Mouse (Mus musculus): ENCODE measurements around the gene Iqsec1. TPM values are rescaled to one million over a fixed set of nuclear protein-coding genes. Genes with fewer than 3 reads are reported as not detected.

The Iqsec1 gene
- total RNA-seq, 2 experiments from 2014 or later = 137 to 174 TPM

GRCm38 (mm10) chr6:90974279-90974678 lies 14.2 kb downstream of the Iqsec1 start:
- intact Hi-C loops (cut with DNase I) = no loop called here
- DNase-seq = no peak

GRCm38 (mm10) chr6:90969341-90969871 lies 19.1 kb downstream of the Iqsec1 start:
- intact Hi-C loops (cut with DNase I) = no loop called here
- DNase-seq = no peak

DNA sequence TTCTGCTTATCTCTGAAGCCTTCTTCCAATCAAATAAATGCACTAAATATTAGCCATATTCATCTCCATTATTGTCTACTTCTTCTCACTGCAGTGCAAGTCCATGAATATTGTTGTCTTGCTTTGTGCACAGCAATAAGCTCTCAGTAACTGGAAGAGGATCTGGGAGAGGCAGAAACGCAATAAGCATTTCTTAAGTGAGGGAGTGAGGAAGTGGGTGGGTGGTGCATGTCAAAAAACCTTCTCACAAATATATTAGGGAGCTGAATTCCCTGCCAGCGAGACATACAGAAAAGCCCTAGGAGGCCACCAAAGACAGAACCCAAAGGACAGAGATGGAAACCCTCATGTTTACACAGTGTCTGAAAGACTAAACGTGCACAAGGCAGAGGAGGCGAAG lies 35.1 kb downstream of the Iqsec1 start:
- intact Hi-C loops (cut with DNase I) = no loop called here

GRCm38 (mm10) chr6:90950936-90951335 lies 37.5 kb downstream of the Iqsec1 start:
- no peak for DNase-seq
- intact Hi-C loops (cut with DNase I) = no loop called here

More for the DNA sequence above, 35.1 kb downstream of the Iqsec1 start:
- no peak for DNase-seq

GRCm38 (mm10) chr6:90948097-90948496 lies 40.4 kb downstream of the Iqsec1 start:
- peak; percentile 35 for DNase-seq
- intact Hi-C loops (cut with DNase I) = no loop called here

GRCm38 (mm10) chr6:90945560-90946230 lies 42.8 kb downstream of the Iqsec1 start:
- peak; percentile 53 for DNase-seq
- intact Hi-C loops (cut with DNase I) = no loop called here

GRCm38 (mm10) chr6:90941257-90941656 lies 47.2 kb downstream of the Iqsec1 start:
- no peak for DNase-seq
- intact Hi-C loops (cut with DNase I) = no loop called here

DNA sequence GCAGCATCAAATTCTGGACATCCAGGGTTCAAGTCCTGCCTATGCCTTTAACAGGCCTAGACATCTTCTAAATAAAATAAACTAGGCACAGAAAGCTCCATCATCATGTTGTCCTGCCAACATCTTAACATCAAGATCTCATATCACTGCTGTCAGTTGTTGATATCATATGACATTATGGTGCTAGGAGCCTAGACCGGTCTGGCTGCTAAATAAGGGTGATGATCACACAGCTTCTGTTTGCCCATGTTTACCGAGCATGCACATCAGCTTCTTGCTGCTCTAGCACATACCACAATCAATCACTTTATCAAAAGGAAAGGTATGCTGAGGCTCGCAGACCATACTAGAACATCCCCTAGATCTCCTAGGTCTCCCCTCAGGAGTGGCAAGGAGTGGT lies 54.8 kb downstream of the Iqsec1 start:
- intact Hi-C loops (cut with DNase I) = no loop called here
- DNase-seq = no peak

GRCm38 (mm10) chr6:90928806-90929205 lies 59.7 kb downstream of the Iqsec1 start:
- intact Hi-C loops (cut with DNase I) = no loop called here
- no peak for DNase-seq

GRCm38 (mm10) chr6:90925472-90925871 lies 63.0 kb downstream of the Iqsec1 start:
- DNase-seq = no peak
- intact Hi-C loops (cut with DNase I) = no loop called here

DNA sequence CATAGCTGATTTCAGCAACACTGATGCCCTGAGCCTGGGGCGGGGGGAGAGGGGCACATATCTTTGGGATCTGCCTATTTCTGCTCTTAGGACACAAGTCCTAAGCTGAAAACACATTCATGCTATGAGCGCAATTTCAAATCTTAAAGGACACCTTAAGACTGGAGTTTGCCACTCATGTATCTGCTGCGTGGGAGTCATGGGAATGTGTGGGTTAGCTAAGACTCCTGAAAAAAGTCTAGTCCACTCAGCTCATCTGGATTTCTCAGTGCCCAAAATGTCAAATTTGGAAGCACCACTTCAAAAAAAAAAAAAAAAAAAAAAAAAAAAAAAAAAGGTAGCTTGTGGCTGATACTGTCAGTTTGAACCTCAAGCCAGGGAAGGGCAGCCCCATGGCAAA lies 63.7 kb downstream of the Iqsec1 start:
- intact Hi-C loops (cut with DNase I) = no loop called here
- DNase-seq = no peak

DNA sequence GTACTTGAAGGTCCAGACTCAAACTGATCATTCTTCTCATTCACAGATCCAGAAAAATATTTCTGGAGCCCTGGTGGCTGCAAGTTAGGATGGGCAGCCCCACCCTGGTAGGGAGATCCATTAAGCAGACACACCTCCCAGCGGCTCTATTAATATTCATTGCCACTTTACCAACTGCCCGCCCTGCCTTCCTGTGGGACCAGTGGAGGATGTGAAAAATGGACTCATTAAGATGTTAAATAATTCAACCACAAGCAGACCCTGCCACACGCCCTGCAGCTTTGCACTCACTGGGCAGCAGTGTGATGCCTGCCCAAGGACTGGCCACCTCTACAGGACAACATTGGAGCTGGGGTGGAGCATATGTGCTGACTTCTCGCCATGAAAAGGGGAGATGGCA lies 64.1 kb downstream of the Iqsec1 start:
- DNase-seq = no peak
- intact Hi-C loops (cut with DNase I) = no loop called here

GRCm38 (mm10) chr6:90921259-90921946 lies 67.1 kb downstream of the Iqsec1 start:
- DNase-seq = no peak
- intact Hi-C loops (cut with DNase I) = no loop called here

GRCm38 (mm10) chr6:90920510-90921220 lies 67.8 kb downstream of the Iqsec1 start:
- peak; percentile 51 for DNase-seq
- intact Hi-C loops (cut with DNase I) = no loop called here

DNA sequence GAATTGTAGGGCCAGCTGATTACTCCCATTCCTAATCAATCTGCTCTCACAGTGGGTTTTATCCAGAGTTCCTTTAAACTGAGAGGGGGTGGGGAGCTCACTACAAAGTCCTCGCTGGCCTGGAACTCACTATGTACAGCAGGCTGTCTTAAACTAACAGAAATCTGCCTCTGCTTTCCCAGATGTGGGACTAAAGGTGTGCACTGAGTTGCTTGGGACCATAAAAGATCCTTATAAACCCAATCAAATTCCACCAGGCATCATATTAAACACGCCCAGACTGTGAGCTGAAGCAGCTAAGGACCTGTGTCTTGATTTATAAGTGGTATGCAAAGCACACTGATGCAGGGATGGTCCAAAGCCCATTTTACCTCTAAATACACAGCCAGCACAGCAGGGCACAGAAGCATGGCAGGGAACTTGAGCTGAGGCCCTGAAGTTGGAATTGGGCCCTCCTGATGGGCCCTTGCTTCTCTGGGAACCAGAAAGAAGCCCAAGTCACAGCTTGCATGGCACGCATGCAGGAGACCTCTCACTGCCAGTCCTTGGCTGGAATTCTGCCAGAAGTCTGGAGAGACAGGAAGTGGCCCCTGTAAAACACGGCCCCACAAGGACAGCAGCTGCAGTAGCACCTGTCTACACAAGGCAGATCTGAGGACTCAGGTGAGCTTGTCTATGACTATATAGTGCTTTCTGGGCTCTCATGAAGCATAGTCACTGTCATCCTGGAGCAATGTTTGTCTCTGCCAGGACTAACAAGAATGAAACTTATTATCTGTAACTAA lies 68.7 kb downstream of the Iqsec1 start:
- intact Hi-C loops (cut with DNase I) = no loop called here
- DNase-seq = peak; percentile 46

DNA sequence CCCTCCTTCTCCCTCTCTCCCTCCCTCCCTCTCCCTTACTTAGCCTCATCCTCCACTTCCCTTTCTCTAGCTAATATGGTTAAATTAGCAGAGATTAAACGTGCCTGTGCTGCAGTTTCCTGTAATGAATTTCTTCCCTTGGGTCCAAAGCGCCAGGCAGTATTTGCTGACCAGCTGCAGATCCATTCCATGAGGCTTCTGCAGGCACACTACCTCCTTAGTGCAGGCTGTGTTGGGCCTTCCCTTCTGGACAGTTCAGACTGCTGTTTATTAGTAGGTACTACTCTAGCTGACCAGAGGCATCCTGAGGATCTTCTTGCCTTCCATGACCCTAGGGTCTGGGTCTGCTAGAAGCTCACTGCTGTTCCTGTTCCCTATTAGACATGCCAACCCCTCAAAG lies 72.9 kb downstream of the Iqsec1 start:
- no peak for DNase-seq
- intact Hi-C loops (cut with DNase I) = no loop called here

- no peak for DNase-seq
- intact Hi-C loops (cut with DNase I) = no loop called here
Observed at GRCm38 (mm10) chr6:90913771-90914170, 74.7 kb downstream of the Iqsec1 start.

GRCm38 (mm10) chr6:90912768-90913167 lies 75.7 kb downstream of the Iqsec1 start:
- intact Hi-C loops (cut with DNase I) = no loop called here
- DNase-seq = no peak

GRCm38 (mm10) chr6:90904143-90904542 lies 84.3 kb downstream of the Iqsec1 start:
- no peak for DNase-seq
- intact Hi-C loops (cut with DNase I) = no loop called here

DNA sequence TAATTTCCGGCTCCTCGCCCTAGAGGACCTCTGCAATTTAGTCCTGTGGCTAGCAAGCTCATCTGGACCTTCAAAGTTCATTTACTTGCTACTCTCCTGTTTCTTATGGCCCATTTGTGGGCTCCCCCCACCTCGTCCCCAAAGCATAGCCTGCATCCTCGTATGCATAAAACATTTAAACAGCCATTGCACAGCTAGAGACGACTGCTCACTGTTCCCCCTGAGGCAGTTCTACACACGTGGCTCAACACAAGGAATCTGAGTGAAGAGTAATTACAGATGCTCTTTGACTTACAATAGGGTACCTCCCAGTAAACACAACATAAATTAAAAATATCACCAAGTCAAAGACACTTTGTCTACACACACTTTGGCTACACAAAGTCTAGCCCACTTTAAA lies 88.2 kb downstream of the Iqsec1 start:
- intact Hi-C loops (cut with DNase I) = no loop called here
- no peak for DNase-seq

DNA sequence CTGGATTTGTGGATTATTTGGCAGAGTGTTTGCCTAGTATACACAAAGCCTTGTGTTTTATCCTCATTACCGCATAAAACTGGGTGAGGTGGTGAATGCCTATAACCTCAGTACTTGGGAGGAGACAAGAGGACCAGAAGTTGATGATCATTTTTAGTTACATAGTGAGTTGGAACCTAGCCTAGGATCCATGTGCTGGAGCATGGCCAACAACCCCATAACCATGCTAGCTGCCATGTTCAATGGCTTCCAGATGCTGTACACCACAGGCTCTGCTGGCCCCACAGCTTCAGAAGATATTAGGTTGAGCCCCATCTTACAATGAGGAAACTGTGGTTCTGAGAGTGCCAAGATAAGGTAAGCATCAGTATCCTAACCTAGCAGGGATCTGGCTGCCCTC lies 89.2 kb downstream of the Iqsec1 start:
- intact Hi-C loops (cut with DNase I) = no loop called here
- no peak for DNase-seq
